Mouse (Mus musculus): ENCODE results near the gene Nup62. TPM values are rescaled to one million over a fixed set of nuclear protein-coding genes. Genes with fewer than 3 reads are reported as not detected.

Nup62 gene
- polyA plus RNA-seq (2015; fragmentation: Nextera tagmentation; extraction: Ambion mirVana): 83.6 and 88.0 TPM in 2 replicates

DNA sequence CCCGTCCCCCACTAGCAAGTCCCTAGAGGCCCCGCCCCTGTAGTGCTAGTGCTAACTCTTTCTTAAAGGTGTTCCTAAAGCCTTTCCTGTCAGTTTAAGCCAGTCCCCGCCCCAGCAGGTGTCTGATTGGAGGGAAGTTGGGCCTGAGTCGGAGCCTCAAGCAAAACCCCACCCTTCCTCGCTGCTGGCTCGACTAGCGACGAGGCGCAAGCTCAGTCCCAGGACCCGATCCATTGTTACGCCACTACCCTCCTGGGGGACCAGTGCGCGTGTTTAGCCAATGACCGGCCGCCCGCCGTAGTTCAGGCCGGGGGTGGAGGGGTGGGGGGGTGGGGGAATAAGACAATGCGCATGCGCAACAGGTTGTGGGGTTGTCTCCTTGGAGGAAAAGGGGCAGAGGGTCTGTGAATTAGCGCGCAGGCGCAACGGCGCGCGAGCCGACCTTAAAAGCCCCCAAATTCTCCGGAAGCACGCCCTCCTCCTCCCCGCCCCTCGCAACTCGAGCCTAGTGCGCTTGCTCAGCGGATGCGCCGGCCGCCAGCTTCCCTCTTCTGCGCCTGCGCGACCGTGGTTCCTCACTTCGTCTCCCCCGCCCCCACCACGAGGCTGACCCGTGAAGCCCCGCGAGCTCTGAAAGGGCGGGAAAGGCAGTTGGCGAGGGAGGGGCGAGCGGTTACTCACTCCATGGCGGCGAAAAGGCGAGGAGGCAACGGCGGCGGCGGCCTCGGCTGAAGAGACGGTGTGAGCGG, at the start of gene Nup62, which contains the start of gene Il4i1:
Nup62 (plus strand) TSS at position 368 of the 749 bp plus-strand sequence.
Il4i1 (plus strand) TSS at position 667 of the 749 bp plus-strand sequence.
- Histone ChIP-seq H3K4me2 (peak within 1 kb of the TSS; percentile 71), H3K27me3 (no peaks in the 10 kb centered on the region), H3K4me1 (peaks cover 44% of the 10 kb centered on the region), H3K9me3 (no peaks in the 10 kb centered on the region), H3K4me3 (peak within 1 kb of the TSS; percentile 86), H3K9ac (peak within 1 kb of the TSS; percentile 92), H3K36me3 (peaks cover 25% of the 10 kb centered on the region), H3K27ac (peak within 1 kb of the TSS; percentile 98)
- WGBS: under 1% methylated on average over 57 of the region's 62 CpGs
- ATAC-seq (ENCODE audit: insufficient number of reproducible peaks, low FRiP score, low TSS enrichment, low read depth): peak; percentile 92

GRCm38 (mm10) chr7:44768129-44768528, 47.8 kb upstream of the Nup62 start:
- Histone ChIP-seq H3K27me3 (no peaks in the 10 kb centered on the region), H3K4me3 (no peak overlapping the region), H3K4me2 (no peak overlapping the region), H3K9ac (no peak overlapping the region), H3K27ac (no peak overlapping the region), H3K9me3 (no peaks in the 10 kb centered on the region), H3K36me3 (peaks cover 93% of the 10 kb centered on the region), H3K4me1 (no peaks in the 10 kb centered on the region)
- 88% methylated on average over 5 of the region's 5 CpGs for WGBS
- no peak for ATAC-seq (ENCODE audit: insufficient number of reproducible peaks, low FRiP score, low TSS enrichment, low read depth)

- 16% methylated on average over 6 of the region's 6 CpGs for WGBS
- Histone ChIP-seq H3K27ac (no peak overlapping the region), H3K36me3 (peaks cover 88% of the 10 kb centered on the region), H3K4me2 (no peak overlapping the region), H3K27me3 (no peaks in the 10 kb centered on the region), H3K4me3 (no peak overlapping the region), H3K9ac (no peak overlapping the region), H3K9me3 (no peaks in the 10 kb centered on the region), H3K4me1 (no peaks in the 10 kb centered on the region)
- no peak for ATAC-seq (ENCODE audit: insufficient number of reproducible peaks, low FRiP score, low TSS enrichment, low read depth)
Observed at GRCm38 (mm10) chr7:44770046-44770578, 45.8 kb upstream of the Nup62 start.

GRCm38 (mm10) chr7:44772591-44773204, 43.2 kb upstream of the Nup62 start:
- no peak for ATAC-seq (ENCODE audit: insufficient number of reproducible peaks, low FRiP score, low TSS enrichment, low read depth)
- Histone ChIP-seq H3K36me3 (peaks cover 84% of the 10 kb centered on the region), H3K4me1 (no peaks in the 10 kb centered on the region), H3K4me3 (no peak overlapping the region), H3K27me3 (no peaks in the 10 kb centered on the region), H3K27ac (no peak overlapping the region), H3K9ac (no peak overlapping the region), H3K4me2 (no peak overlapping the region), H3K9me3 (no peaks in the 10 kb centered on the region)
- WGBS: 87% methylated on average over 8 of the region's 8 CpGs

- no peaks in the 10 kb centered on the region for H3K9me3 ChIP-seq
- WGBS: 71% methylated on average over 9 of the region's 9 CpGs
- no peak overlapping the region for H3K27ac ChIP-seq
- H3K4me1 ChIP-seq: no peaks in the 10 kb centered on the region
- H3K27me3 ChIP-seq: no peaks in the 10 kb centered on the region
- H3K9ac ChIP-seq: no peak overlapping the region
- H3K4me3 ChIP-seq: no peak overlapping the region
- peaks cover 53% of the 10 kb centered on the region for H3K36me3 ChIP-seq
- ATAC-seq (ENCODE audit: insufficient number of reproducible peaks, low FRiP score, low TSS enrichment, low read depth): no peak
- H3K4me2 ChIP-seq: no peak overlapping the region
Observed at GRCm38 (mm10) chr7:44776849-44777498, 38.9 kb upstream of the Nup62 start.

DNA sequence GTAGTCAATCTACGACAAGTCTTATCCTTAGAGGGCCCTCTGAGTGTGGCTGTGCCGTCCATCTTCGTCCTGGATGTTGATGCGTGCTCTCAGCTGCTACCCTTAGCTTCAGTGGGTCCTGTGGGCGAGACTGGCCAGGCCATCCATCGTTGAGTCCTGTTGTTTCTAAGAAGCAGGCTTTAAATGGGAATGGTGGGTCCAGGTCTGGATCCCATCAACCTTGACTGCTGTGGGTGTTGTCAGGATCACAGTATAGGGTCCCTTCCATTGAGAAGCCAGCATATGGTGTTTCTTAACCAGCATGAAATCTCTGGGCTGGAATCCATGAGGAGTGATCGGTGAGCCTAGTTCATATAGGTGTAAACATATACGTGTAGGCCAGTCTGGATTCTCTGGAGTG, 35.8 kb upstream of the Nup62 start:
- Histone ChIP-seq H3K4me1 (no peaks in the 10 kb centered on the region), H3K9ac (no peak overlapping the region), H3K27me3 (no peaks in the 10 kb centered on the region), H3K4me3 (no peak overlapping the region), H3K27ac (no peak overlapping the region), H3K36me3 (peaks cover 29% of the 10 kb centered on the region), H3K9me3 (no peaks in the 10 kb centered on the region), H3K4me2 (no peak overlapping the region)
- 83% methylated on average over 8 of the region's 8 CpGs for WGBS
- ATAC-seq (ENCODE audit: insufficient number of reproducible peaks, low FRiP score, low TSS enrichment, low read depth): no peak

GRCm38 (mm10) chr7:44789531-44789930, 26.4 kb upstream of the Nup62 start:
- 61% methylated on average over 3 of the region's 3 CpGs for WGBS
- H3K36me3 ChIP-seq: no peaks in the 10 kb centered on the region
- H3K4me2 ChIP-seq: no peak overlapping the region
- H3K27ac ChIP-seq: no peak overlapping the region
- ATAC-seq (ENCODE audit: insufficient number of reproducible peaks, low FRiP score, low TSS enrichment, low read depth): no peak
- H3K4me1 ChIP-seq: no peaks in the 10 kb centered on the region
- H3K4me3 ChIP-seq: no peak overlapping the region
- no peaks in the 10 kb centered on the region for H3K27me3 ChIP-seq
- H3K9ac ChIP-seq: no peak overlapping the region
- no peaks in the 10 kb centered on the region for H3K9me3 ChIP-seq

DNA sequence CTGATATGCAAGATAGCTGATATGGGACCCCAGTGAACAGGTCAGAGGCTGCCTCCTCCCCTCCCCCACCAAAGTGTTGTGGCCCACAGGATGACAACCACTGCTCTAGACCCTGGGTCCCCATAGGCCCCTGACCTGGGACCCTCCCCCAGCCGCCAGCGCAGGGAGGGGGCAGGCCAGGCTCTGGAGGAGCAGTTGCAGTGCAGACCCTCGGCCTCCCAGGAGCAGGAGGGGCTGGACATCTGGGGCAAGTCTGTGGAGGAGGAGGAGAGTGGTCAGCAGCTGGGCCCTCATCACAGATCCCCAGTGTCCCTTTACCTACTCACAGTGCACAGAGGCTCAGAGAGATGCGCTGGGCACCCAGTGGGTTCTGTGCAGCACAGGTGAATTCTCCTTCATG, 25.8 kb upstream of the Nup62 start:
- ATAC-seq (ENCODE audit: insufficient number of reproducible peaks, low FRiP score, low TSS enrichment, low read depth): no peak
- Histone ChIP-seq H3K27me3 (no peaks in the 10 kb centered on the region), H3K4me3 (no peak overlapping the region), H3K27ac (no peak overlapping the region), H3K9ac (no peak overlapping the region), H3K4me2 (no peak overlapping the region), H3K4me1 (no peaks in the 10 kb centered on the region), H3K9me3 (no peaks in the 10 kb centered on the region), H3K36me3 (no peaks in the 10 kb centered on the region)
- WGBS: 53% methylated on average over 4 of the region's 4 CpGs

DNA sequence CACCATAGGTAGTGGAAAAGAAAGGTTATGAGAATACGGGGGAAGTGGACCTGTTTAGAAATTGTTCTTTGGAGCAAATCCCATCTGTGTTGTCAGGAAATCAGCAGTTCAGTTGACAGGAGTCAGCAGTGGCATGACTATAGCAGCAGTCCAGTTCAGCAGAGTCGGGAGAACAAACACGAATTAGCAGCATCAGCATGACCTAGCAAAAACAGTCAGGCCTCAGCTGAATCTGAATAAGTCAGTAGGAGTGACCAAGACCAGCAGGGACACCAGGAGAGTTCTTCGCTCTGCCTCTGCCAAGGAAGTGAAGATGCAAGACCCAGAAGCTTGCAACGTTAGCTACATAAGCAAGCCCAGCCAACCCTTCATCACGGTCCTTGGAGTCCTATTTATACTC, 23.1 kb upstream of the Nup62 start:
- H3K27ac ChIP-seq: no peak overlapping the region
- ATAC-seq (ENCODE audit: insufficient number of reproducible peaks, low FRiP score, low TSS enrichment, low read depth): no peak

DNA sequence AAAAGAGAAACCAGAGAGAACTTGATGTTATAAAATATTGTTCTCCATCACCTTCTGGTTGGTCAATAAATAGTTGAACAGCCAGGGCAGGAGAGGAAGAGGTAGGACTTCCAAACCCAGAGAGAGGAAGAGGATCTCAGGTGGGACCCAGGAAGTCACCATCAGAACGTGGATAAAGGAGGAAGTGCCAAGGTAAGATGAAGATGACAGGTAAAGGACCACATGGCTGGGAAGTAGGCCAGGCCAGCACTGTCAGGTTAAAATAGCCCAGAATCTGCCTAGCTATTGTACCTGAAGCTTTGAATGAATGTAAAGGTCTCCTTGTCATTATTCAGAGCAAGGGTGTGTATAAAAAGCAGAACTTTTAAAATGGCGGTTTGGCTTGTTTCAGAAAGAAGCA, 7.0 kb upstream of the Nup62 start:
- H3K4me3 ChIP-seq: no peak overlapping the region
- no peaks in the 10 kb centered on the region for H3K9me3 ChIP-seq
- H3K4me2 ChIP-seq: no peak overlapping the region
- no peaks in the 10 kb centered on the region for H3K27me3 ChIP-seq
- peaks cover 17% of the 10 kb centered on the region for H3K36me3 ChIP-seq
- WGBS: 77% methylated on average over 2 of the region's 2 CpGs
- no peak for ATAC-seq (ENCODE audit: insufficient number of reproducible peaks, low FRiP score, low TSS enrichment, low read depth)
- no peak overlapping the region for H3K9ac ChIP-seq
- H3K27ac ChIP-seq: no peak overlapping the region
- no peaks in the 10 kb centered on the region for H3K4me1 ChIP-seq

More for the DNA sequence above, 23.1 kb upstream of the Nup62 start:
- H3K9ac ChIP-seq: no peak overlapping the region
- no peaks in the 10 kb centered on the region for H3K27me3 ChIP-seq
- 82% methylated on average over 6 of the region's 6 CpGs for WGBS
- no peak overlapping the region for H3K4me3 ChIP-seq
- no peaks in the 10 kb centered on the region for H3K4me1 ChIP-seq
- no peaks in the 10 kb centered on the region for H3K36me3 ChIP-seq
- H3K4me2 ChIP-seq: no peak overlapping the region
- no peaks in the 10 kb centered on the region for H3K9me3 ChIP-seq

DNA sequence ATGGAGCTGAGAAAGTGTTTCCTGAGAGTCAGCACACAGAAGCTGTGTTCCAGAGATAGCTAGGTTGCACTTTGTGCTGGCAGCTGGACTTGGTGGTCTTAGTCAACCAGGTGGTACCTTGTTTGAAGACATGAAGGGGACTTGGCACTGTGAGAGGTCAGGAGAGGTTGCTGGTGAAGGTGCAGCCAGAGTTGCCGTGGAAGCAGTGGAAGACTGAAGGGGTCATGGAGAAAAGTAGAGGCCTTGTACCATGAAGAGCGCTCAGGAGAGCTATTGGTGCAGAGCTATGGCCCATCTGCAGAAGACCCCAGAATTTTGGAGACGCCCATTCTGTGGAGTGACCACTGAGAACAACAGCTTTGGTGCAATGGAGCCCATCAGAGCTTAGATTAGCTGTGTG, 6.4 kb upstream of the Nup62 start:
- H3K36me3 ChIP-seq: peaks cover 23% of the 10 kb centered on the region
- no peak for ATAC-seq (ENCODE audit: insufficient number of reproducible peaks, low FRiP score, low TSS enrichment, low read depth)
- H3K4me1 ChIP-seq: no peaks in the 10 kb centered on the region
- H3K9me3 ChIP-seq: no peaks in the 10 kb centered on the region
- no peak overlapping the region for H3K27ac ChIP-seq
- 87% methylated on average over 3 of the region's 3 CpGs for WGBS
- no peak overlapping the region for H3K4me3 ChIP-seq
- H3K9ac ChIP-seq: no peak overlapping the region
- no peaks in the 10 kb centered on the region for H3K27me3 ChIP-seq
- H3K4me2 ChIP-seq: no peak overlapping the region

- WGBS: 76% methylated on average over 4 of the region's 4 CpGs
- Histone ChIP-seq H3K9ac (no peak overlapping the region), H3K27me3 (no peaks in the 10 kb centered on the region), H3K4me2 (no peak overlapping the region), H3K9me3 (no peaks in the 10 kb centered on the region), H3K4me3 (no peak overlapping the region), H3K27ac (no peak overlapping the region), H3K36me3 (peaks cover 25% of the 10 kb centered on the region), H3K4me1 (peaks cover 7% of the 10 kb centered on the region)
- no peak for ATAC-seq (ENCODE audit: insufficient number of reproducible peaks, low FRiP score, low TSS enrichment, low read depth)
Observed at GRCm38 (mm10) chr7:44810365-44810764, 5.5 kb upstream of the Nup62 start.

Measured in limb, embryonic 15.5 days (tissue).